Mouse (Mus musculus) forebrain, embryonic 15.5 days (tissue): ENCODE data around the gene Arhgef28. TPM values are rescaled to one million over a fixed set of nuclear protein-coding genes. Genes with fewer than 3 reads are reported as not detected.
"Not testable (repeated sequence)": the region's sequence is repeated elsewhere in the genome, so short reads cannot be mapped to it uniquely, and the experiment has no call there.

Experiments
- ATAC-seq: fragments of 200-750 bp; cut with Nextera tagmentation; replicated peaks from 2 replicates; pipeline ENCODE4 v1.8.0; 2017; ENCODE audit warnings: mild to moderate bottlenecking, moderate TSS enrichment, moderate library complexity
- H3K27ac ChIP-seq: fragments of 300-500 bp; sonication (generic); replicated peaks from 2 replicates; pipeline ENCODE4 v1.5.1; 2015; ENCODE audit warnings: mild to moderate bottlenecking, inconsistent platforms
- H3K27me3 ChIP-seq: fragments of 300-500 bp; sonication (generic); 2 replicates; pipeline ENCODE4 v1.6.1; 2015; ENCODE audit warnings: inconsistent platforms
- H3K36me3 ChIP-seq: fragments of 300-500 bp; sonication (generic); 2 replicates; pipeline ENCODE4 v1.6.1; 2015; ENCODE audit warnings: mild to moderate bottlenecking, inconsistent platforms
- H3K4me1 ChIP-seq: fragments of 300-500 bp; sonication (generic); 2 replicates; pipeline ENCODE4 v1.6.1; 2015; ENCODE audit warnings: inconsistent platforms
- H3K4me2 ChIP-seq: fragments of 300-500 bp; sonication (generic); replicated peaks from 2 replicates; pipeline ENCODE4 v1.6.1; 2015; ENCODE audit warnings: mild to moderate bottlenecking, inconsistent platforms
- H3K4me3 ChIP-seq: fragments of 300-500 bp; sonication (generic); 2 replicates; pipeline ENCODE4 v1.5.1; 2015; ENCODE audit warnings: mild to moderate bottlenecking, inconsistent platforms
- H3K9ac ChIP-seq: fragments of 300-500 bp; sonication (generic); replicated peaks from 2 replicates; pipeline ENCODE4 v1.6.1; 2015; ENCODE audit warnings: mild to moderate bottlenecking, inconsistent platforms
- H3K9me3 ChIP-seq: fragments of 300-500 bp; sonication (generic); 2 replicates; pipeline ENCODE4 v1.6.1; 2016; ENCODE audit warnings: inconsistent platforms
- WGBS: fragments of 180-500 bp; shearing (Covaris S2); methylation state at CpG from one replicate; pipeline ENCODE4 v1.1.7; 2015; ENCODE audit warnings: mixed read lengths; 5-methylcytosine and 5-hydroxymethylcytosine counted together
- polyA plus RNA-seq: library from polyadenylated mRNA; unstranded; fragments of >200 nt; fragmentation: Nextera tagmentation; extraction: Ambion mirVana; gene quantifications from 2 replicates; pipeline ENCODE4 v1.2.1, GENCODE M21; 2015

Arhgef28 gene
- polyA plus RNA-seq, 1 experiment from 2014 or later: 15.7 TPM

DNA sequence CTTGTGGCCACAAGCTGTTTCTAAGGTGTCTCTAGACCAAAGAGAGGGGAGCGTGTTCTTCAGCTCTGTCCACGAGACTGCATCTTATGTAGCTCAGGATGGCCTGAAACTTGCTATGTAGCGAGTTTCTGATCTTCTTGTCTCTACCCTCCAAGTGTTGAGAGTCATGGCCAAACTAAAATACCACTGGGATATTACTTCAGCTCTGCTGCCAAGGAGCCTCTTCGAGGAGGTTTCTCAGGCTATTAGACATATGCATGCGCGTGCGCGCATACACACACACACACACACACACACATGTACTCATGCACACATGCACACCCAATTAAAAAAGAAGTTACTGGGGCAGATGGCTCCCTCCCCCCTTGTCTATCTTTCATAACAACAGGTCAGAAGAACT, 187.4 kb downstream of the Arhgef28 start:
- not testable (repeated sequence) for H3K36me3 ChIP-seq, H3K27me3 ChIP-seq, H3K9me3 ChIP-seq, H3K4me2 ChIP-seq, H3K4me3 ChIP-seq, H3K27ac ChIP-seq, H3K9ac ChIP-seq, ATAC-seq
- peaks cover 16% of the 10 kb centered on the region for H3K4me1 ChIP-seq
- 92% methylated on average over 8 of the region's 8 CpGs for WGBS

DNA sequence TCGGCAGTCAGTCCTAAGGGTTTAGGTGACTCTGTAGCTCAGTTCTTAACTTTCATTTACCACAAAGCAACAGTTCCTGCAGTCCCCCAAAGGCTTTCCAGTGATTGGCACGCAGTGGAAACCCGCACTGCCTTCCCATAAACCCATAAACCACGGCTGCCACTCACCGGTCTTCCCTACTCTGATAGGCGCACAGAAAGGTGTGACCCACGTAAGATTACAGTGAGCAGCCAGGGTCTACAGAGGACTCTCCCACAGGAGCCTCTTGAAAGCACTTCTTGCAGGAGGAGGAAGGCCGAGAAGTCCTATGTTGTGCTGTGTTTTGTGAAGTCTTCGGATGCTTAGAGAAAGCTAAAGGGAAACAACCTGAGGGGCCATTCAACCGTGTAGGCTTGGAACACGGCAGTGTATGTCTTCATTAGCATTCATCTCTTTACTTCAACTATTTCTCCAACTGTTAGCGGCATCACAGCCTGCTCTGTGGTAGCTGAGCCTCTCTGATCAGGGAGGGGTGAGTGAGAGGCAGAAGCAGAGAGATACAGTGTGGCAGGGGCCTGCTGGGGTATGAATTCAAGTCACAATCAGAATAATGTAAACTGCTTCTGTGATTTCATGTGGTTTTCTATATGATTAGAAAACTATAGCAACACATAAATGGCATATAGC, 189.2 kb downstream of the Arhgef28 start:
- H3K27ac ChIP-seq: peak overlapping the region; percentile 54; the same call in 1 of the 2 replicates
- no peaks in the 10 kb centered on the region for H3K9me3 ChIP-seq
- H3K36me3 ChIP-seq: no peaks in the 10 kb centered on the region
- peak overlapping the region; percentile 43 for H3K4me3 ChIP-seq
- H3K4me2 ChIP-seq: peak overlapping the region; percentile 85
- ATAC-seq: peak; percentile 88
- peak overlapping the region; percentile 54 for H3K9ac ChIP-seq
- WGBS: 9% methylated on average over 12 of the region's 12 CpGs
- H3K4me1 ChIP-seq: peaks cover 16% of the 10 kb centered on the region
- no peaks in the 10 kb centered on the region for H3K27me3 ChIP-seq

DNA sequence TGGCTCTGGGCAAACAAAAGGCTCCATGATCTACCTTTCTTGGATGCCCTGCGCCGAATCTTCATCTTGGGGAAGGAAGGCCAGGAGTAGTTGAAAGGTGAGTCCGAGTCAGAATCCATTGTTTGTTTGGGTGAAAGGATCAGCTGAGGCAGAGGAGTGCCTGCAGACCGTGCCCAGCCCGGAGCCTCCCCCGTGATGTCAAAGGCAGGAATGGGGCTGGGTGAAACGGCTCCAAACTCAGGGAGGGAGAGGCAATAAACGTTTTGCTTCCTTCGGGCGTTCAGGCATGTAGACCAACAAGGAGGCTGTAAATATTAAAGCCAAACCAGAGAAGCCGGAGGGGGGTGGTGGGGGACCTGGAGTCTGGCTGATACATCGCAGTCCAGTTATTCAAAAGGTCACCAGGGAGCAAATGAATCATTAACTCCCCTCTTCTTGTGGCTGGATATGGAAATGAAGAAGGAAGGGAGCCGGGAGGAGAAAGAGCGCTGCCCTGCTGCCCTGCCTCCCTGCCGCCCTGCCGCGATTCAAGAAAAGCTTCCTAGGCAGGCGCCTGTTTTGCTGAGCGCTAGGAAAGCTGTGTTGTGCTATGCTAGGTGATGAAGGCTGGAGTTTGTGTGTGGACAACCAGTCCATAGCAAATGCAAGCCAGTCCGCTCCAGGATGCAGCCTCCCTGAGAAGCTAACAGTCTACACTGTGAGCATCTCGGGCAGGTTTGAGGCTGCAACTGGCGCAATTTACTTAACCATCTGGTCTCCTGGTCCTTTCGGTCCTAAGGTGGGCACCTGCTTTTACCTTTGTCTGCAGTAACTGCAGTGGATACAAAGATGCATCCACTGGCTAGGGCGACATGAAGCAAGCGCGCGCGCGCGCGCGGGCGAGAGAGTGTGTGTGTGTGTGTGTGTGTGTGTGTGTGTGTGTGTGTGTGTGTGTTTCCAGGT, 190.0 kb downstream of the Arhgef28 start:
- Histone ChIP-seq H3K4me1 (peaks cover 16% of the 10 kb centered on the region), H3K27me3 (no peaks in the 10 kb centered on the region), H3K4me2 (peak overlapping the region; percentile 85), H3K27ac (peak overlapping the region; percentile 22), H3K9me3 (no peaks in the 10 kb centered on the region), H3K4me3 (peak overlapping the region; percentile 43), H3K36me3 (no peaks in the 10 kb centered on the region), H3K9ac (peak overlapping the region; percentile 54)
- ATAC-seq: peak; percentile 57
- 2% methylated on average over 33 of the region's 33 CpGs for WGBS

DNA sequence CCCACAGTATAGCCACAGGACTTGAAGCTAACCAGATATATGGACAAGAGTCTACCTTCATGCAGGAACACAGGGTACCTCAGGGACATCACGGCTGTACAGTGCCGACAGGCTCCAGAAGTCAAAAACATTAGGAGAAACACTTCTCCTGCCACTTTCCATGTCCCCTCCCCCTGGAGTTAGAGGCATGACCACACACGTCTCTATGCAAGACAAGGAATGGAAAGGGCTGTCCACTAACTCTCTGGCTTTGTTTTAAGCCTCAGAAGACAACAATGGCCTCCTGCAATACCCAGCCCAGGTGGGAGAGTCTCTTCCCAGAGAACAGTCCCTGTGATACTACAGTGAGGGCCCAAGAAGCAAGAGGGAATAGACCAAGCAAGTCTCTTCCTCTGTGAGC, 191.3 kb downstream of the Arhgef28 start:
- WGBS: 63% methylated on average over 3 of the region's 3 CpGs
- H3K4me3 ChIP-seq: no peak overlapping the region
- H3K4me2 ChIP-seq: no peak overlapping the region
- no peak overlapping the region for H3K9ac ChIP-seq
- peaks cover 16% of the 10 kb centered on the region for H3K4me1 ChIP-seq
- no peak overlapping the region for H3K27ac ChIP-seq
- H3K9me3 ChIP-seq: no peaks in the 10 kb centered on the region
- ATAC-seq: no peak
- no peaks in the 10 kb centered on the region for H3K27me3 ChIP-seq
- H3K36me3 ChIP-seq: no peaks in the 10 kb centered on the region

DNA sequence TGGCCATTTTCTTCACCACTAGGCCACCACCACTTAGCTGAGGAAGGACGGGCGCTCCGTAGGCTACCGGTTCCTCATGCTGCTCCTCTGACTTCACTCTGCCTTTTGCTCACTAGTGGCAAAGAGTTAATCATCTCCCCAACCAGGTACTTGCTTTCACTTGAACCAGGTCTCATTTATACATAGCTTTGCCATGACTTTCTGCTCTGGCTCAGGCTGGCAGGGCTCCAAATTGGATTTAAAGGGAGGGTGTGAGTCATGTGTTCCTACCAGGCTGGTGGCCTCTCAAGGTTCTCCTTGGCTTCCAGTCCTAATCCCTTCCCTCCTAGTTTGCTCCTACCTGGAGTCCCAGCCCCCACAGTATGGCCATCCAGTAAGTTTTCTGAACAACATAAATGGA, 192.5 kb downstream of the Arhgef28 start:
- WGBS: 97% methylated on average over 4 of the region's 4 CpGs
- H3K27ac ChIP-seq: no peak overlapping the region
- no peak for ATAC-seq
- H3K36me3 ChIP-seq: no peaks in the 10 kb centered on the region
- H3K4me1 ChIP-seq: peaks cover 16% of the 10 kb centered on the region
- H3K9ac ChIP-seq: no peak overlapping the region
- H3K27me3 ChIP-seq: no peaks in the 10 kb centered on the region
- no peak overlapping the region for H3K4me3 ChIP-seq
- H3K9me3 ChIP-seq: no peaks in the 10 kb centered on the region
- no peak overlapping the region for H3K4me2 ChIP-seq

DNA sequence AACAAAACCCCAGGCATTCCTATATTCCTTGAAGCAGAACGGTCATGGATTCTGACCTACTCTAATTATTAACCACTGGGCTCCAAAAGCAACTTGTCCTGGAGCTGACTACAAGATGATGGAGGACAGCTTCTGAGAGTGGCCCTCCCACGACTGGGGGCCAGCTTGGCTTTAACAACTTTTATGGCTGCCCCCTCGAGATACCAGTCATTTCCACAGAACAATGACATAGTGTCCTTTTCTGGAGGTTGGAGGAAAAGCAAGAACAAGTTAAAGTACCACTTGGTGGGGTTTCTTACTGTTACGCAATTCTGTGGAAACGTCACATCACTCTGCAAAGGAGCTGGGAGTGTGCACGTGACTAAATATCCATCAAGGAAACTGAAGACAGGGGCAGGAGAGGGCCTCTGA, 194.3 kb downstream of the Arhgef28 start:
- 79% methylated on average over 6 of the region's 6 CpGs for WGBS
- H3K27ac ChIP-seq: no peak overlapping the region
- H3K27me3 ChIP-seq: no peaks in the 10 kb centered on the region
- no peak for ATAC-seq
- H3K36me3 ChIP-seq: no peaks in the 10 kb centered on the region
- H3K4me3 ChIP-seq: no peak overlapping the region
- no peak overlapping the region for H3K4me2 ChIP-seq
- H3K9me3 ChIP-seq: no peaks in the 10 kb centered on the region
- no peak overlapping the region for H3K9ac ChIP-seq
- H3K4me1 ChIP-seq: peaks cover 12% of the 10 kb centered on the region

DNA sequence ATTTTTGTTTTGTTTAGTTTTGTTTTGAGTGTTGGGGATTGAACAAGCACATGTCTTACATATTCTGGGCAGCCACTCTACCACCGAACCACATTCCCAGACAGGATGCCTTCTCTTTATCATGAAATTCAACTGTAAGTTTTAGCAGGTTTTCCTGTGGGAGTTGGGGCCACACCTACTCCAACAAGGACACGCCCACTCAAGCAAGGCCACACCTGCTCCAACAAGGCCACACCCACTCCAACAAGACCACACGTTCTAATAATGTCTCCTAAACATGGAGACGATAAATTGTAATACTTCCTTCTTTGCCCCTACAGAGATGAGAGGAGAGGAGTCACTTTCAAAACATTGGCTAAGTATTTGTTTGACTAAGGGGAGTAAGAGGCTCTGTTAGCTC, 197.2 kb downstream of the Arhgef28 start:
- no peak for ATAC-seq
- WGBS: 70% methylated on average over 4 of the region's 4 CpGs
- H3K4me2 ChIP-seq: no peak overlapping the region
- no peak overlapping the region for H3K9ac ChIP-seq
- H3K27me3 ChIP-seq: no peaks in the 10 kb centered on the region
- H3K4me3 ChIP-seq: no peak overlapping the region
- no peak overlapping the region for H3K27ac ChIP-seq
- H3K4me1 ChIP-seq: no peaks in the 10 kb centered on the region
- no peaks in the 10 kb centered on the region for H3K36me3 ChIP-seq
- H3K9me3 ChIP-seq: no peaks in the 10 kb centered on the region

DNA sequence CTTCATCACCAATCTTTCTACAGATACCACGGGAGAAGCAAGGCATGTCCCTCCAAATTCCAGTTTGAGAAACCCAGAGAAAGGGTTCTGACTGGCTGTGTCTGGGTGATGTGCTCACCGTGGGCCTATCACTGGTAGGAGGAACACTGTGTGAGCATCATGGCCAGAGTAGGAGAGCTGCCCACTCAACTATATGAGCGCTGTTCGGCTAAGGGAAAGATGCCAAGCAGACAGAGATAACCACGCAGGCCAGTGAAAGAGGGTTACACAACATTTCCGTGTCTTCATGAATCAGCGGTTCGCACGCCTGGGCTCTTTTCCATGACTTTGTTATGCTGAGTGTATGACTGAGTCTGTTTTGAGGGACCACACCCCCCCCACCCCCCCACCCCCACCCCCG, 197.7 kb downstream of the Arhgef28 start:
- no peaks in the 10 kb centered on the region for H3K4me1 ChIP-seq
- no peak overlapping the region for H3K4me2 ChIP-seq
- WGBS: 89% methylated on average over 10 of the region's 10 CpGs
- H3K36me3 ChIP-seq: no peaks in the 10 kb centered on the region
- ATAC-seq: no peak
- H3K4me3 ChIP-seq: no peak overlapping the region
- no peaks in the 10 kb centered on the region for H3K9me3 ChIP-seq
- no peak overlapping the region for H3K27ac ChIP-seq
- H3K27me3 ChIP-seq: no peaks in the 10 kb centered on the region
- no peak overlapping the region for H3K9ac ChIP-seq

DNA sequence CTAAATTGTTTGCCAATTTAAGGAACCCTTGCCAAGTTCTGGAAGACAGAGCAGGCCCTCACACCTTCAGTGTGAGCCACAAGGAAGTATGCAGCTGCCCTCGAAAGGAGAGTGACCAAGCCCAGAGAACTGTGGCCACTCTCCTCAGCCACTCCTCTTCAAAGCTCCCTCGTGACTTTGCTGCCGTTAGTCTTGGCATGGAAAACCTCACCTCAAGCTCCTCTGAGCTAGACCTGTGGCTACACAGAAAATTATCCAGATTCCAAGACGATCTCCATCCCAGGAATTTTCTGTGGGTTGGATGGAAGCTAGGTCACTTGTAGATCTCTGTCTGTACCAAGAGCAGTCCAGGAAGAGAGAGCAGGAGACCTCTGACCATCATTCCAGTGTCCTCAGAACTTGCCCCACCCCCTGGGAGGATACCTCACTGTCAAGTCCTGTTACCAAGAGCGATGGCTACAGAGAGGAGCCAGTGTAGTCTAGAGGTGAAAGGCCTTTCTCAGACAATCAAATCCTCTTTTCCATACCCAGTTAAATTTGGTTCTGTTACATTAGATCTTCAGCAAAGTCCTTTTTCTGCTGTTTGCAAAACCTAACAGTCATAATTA, 200.5 kb downstream of the Arhgef28 start:
- H3K27ac ChIP-seq: peak overlapping the region; percentile 70
- H3K9me3 ChIP-seq: no peaks in the 10 kb centered on the region
- no peak overlapping the region for H3K4me3 ChIP-seq
- ATAC-seq: no peak
- no peak overlapping the region for H3K9ac ChIP-seq
- no peaks in the 10 kb centered on the region for H3K36me3 ChIP-seq
- H3K4me2 ChIP-seq: no peak overlapping the region
- WGBS: 87% methylated on average over 5 of the region's 5 CpGs
- H3K27me3 ChIP-seq: no peaks in the 10 kb centered on the region
- H3K4me1 ChIP-seq: no peaks in the 10 kb centered on the region

DNA sequence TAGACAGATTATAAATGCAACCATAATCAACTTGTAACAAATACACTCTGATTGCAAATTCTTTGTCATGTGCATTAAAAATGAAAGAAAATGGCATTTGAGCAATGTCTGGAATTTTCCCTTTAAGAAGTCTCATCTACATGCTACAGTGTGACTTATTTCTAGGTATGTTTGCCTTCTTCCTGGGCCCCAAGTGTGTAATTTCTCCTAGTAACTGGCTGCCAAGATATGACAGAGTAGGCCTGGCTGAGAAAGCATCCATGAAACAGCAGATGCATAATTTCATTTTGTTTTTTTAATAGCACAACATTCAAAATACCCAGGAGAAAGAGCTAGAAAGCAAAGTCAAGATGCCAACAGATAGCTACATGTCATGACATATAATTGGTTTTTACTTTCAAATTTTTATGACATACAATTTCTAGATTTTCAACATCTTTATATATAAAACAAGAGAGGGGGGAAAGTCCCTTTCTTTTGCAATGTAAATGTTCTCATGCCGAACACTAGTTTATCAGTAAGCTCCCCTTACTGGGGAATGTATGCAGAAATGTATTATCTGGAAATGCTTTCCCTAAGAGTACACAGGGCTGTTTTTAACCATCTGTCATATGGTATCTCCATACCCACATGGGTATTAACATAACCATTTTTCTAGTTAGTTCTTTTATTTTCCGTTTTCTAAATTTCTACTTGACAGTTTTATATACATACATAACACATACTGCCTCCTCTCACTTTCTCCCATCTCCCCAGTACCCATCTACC, 201.4 kb downstream of the Arhgef28 start:
- WGBS: 77% methylated on average over 2 of the region's 2 CpGs
- H3K9ac ChIP-seq: no peak overlapping the region
- H3K36me3 ChIP-seq: no peaks in the 10 kb centered on the region
- peak overlapping the region; percentile 70 for H3K27ac ChIP-seq
- no peak overlapping the region for H3K4me2 ChIP-seq
- no peaks in the 10 kb centered on the region for H3K27me3 ChIP-seq
- no peak overlapping the region for H3K4me3 ChIP-seq
- H3K9me3 ChIP-seq: no peaks in the 10 kb centered on the region
- no peak; the same call in 1 of the 2 replicates for ATAC-seq
- H3K4me1 ChIP-seq: no peaks in the 10 kb centered on the region

DNA sequence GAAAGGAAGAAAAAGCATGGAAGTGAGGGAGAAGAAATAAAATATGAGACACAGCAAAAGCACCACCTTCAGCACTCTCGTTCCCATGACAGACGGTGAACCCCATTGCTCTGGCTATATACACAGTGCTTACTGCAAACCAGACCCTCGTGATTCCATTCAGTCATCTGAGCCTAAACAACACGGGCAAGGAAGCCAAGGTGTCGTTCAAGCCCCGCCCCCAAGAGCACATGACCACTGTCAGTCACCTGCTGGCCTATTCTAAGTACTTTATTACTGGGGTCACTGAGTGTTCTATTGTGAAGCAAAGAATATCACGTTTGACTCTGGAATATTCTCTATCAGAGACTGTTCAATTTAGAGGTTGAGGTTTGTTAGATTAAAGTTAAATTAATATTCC, 202.5 kb downstream of the Arhgef28 start:
- H3K4me2 ChIP-seq: no peak overlapping the region
- WGBS: 40% methylated on average over 7 of the region's 7 CpGs
- ATAC-seq: no peak
- no peaks in the 10 kb centered on the region for H3K9me3 ChIP-seq
- H3K9ac ChIP-seq: no peak overlapping the region
- H3K4me3 ChIP-seq: no peak overlapping the region
- H3K36me3 ChIP-seq: no peaks in the 10 kb centered on the region
- peak overlapping the region; percentile 33 for H3K27ac ChIP-seq
- H3K4me1 ChIP-seq: no peaks in the 10 kb centered on the region
- H3K27me3 ChIP-seq: no peaks in the 10 kb centered on the region
